Mouse (Mus musculus): ENCODE results near the gene Pik3cd. TPM values are rescaled to one million over a fixed set of nuclear protein-coding genes. Genes with fewer than 3 reads are reported as not detected.

The Pik3cd gene
- polyA plus RNA-seq, 1 experiment from 2014 or later: 14.2 TPM

GRCm38 (mm10) chr4:149650493-149651193 lies 51.7 kb downstream of the Pik3cd start:
- DNase-seq: peak; percentile 79
- no peaks in the 10 kb centered on the region for H3K4me1 ChIP-seq (ENCODE audit: control insufficient read depth, insufficient read depth, low read length)
- no peak for ATAC-seq (ENCODE audit: low FRiP score, low TSS enrichment)
- H3K9ac ChIP-seq (replicated peaks; ENCODE audit: low read length): no peak overlapping the region
- H3K4me3 ChIP-seq (replicated peaks; ENCODE audit: low read depth, low read length): no peak overlapping the region
- H3K9me3 ChIP-seq (ENCODE audit: control insufficient read depth, low read length): no peaks in the 10 kb centered on the region
- H3K27me3 ChIP-seq (ENCODE audit: control insufficient read depth, insufficient read depth, low read length): no peaks in the 10 kb centered on the region
- H3K36me3 ChIP-seq (ENCODE audit: control insufficient read depth, insufficient read depth, low read length): peaks cover 100% of the 10 kb centered on the region
- H3K27ac ChIP-seq (replicated peaks; ENCODE audit: low read depth, low read length): no peak overlapping the region
- H3K4me2 ChIP-seq (ENCODE audit: low read length): no peak overlapping the region
- 72% methylated on average over 24 of the region's 24 CpGs for WGBS

GRCm38 (mm10) chr4:149648031-149648805 lies 54.2 kb downstream of the Pik3cd start:
- Histone ChIP-seq H3K4me3 (replicated peaks; ENCODE audit: low read depth, low read length) (no peak overlapping the region), H3K9me3 (ENCODE audit: control insufficient read depth, low read length) (no peaks in the 10 kb centered on the region), H3K27ac (replicated peaks; ENCODE audit: low read depth, low read length) (no peak overlapping the region), H3K27me3 (ENCODE audit: control insufficient read depth, insufficient read depth, low read length) (no peaks in the 10 kb centered on the region), H3K4me1 (ENCODE audit: control insufficient read depth, insufficient read depth, low read length) (no peaks in the 10 kb centered on the region), H3K4me2 (ENCODE audit: low read length) (no peak overlapping the region), H3K36me3 (ENCODE audit: control insufficient read depth, insufficient read depth, low read length) (peaks cover 99% of the 10 kb centered on the region), H3K9ac (replicated peaks; ENCODE audit: low read length) (no peak overlapping the region)
- ATAC-seq (ENCODE audit: low FRiP score, low TSS enrichment) (no peak), DNase-seq (no peak)
- 91% methylated on average over 20 of the region's 20 CpGs for WGBS

GRCm38 (mm10) chr4:149645761-149646160 lies 56.6 kb downstream of the Pik3cd start:
- H3K27me3 ChIP-seq (ENCODE audit: control insufficient read depth, insufficient read depth, low read length): no peaks in the 10 kb centered on the region
- DNase-seq (no peak), ATAC-seq (ENCODE audit: low FRiP score, low TSS enrichment) (no peak)
- H3K4me2 ChIP-seq (ENCODE audit: low read length): no peak overlapping the region
- H3K36me3 ChIP-seq (ENCODE audit: control insufficient read depth, insufficient read depth, low read length): peaks cover 99% of the 10 kb centered on the region
- H3K4me1 ChIP-seq (ENCODE audit: control insufficient read depth, insufficient read depth, low read length): no peaks in the 10 kb centered on the region
- H3K9me3 ChIP-seq (ENCODE audit: control insufficient read depth, low read length): no peaks in the 10 kb centered on the region
- no peak overlapping the region for H3K27ac ChIP-seq (replicated peaks; ENCODE audit: low read depth, low read length)
- no peak overlapping the region for H3K9ac ChIP-seq (replicated peaks; ENCODE audit: low read length)
- WGBS: 91% methylated on average over 9 of the region's 9 CpGs
- H3K4me3 ChIP-seq (replicated peaks; ENCODE audit: low read depth, low read length): no peak overlapping the region

GRCm38 (mm10) chr4:149641956-149642355 lies 60.4 kb downstream of the Pik3cd start:
- peaks cover 93% of the 10 kb centered on the region for H3K36me3 ChIP-seq (ENCODE audit: control insufficient read depth, insufficient read depth, low read length)
- 83% methylated on average over 5 of the region's 5 CpGs for WGBS

GRCm38 (mm10) chr4:149641400-149641799 lies 61.0 kb downstream of the Pik3cd start:
- no peaks in the 10 kb centered on the region for H3K9me3 ChIP-seq (ENCODE audit: control insufficient read depth, low read length)
- no peak for DNase-seq

More at GRCm38 (mm10) chr4:149641956-149642355, 60.4 kb downstream of the Pik3cd start:
- Histone ChIP-seq H3K9ac (replicated peaks; ENCODE audit: low read length) (no peak overlapping the region), H3K4me2 (ENCODE audit: low read length) (no peak overlapping the region), H3K4me3 (replicated peaks; ENCODE audit: low read depth, low read length) (no peak overlapping the region), H3K27me3 (ENCODE audit: control insufficient read depth, insufficient read depth, low read length) (no peaks in the 10 kb centered on the region), H3K27ac (replicated peaks; ENCODE audit: low read depth, low read length) (no peak overlapping the region), H3K4me1 (ENCODE audit: control insufficient read depth, insufficient read depth, low read length) (no peaks in the 10 kb centered on the region), H3K9me3 (ENCODE audit: control insufficient read depth, low read length) (no peaks in the 10 kb centered on the region)
- ATAC-seq (ENCODE audit: low FRiP score, low TSS enrichment) (no peak), DNase-seq (no peak)

GRCm38 (mm10) chr4:149640831-149641230 lies 61.5 kb downstream of the Pik3cd start:
- Histone ChIP-seq H3K9ac (replicated peaks; ENCODE audit: low read length) (no peak overlapping the region), H3K4me1 (ENCODE audit: control insufficient read depth, insufficient read depth, low read length) (no peaks in the 10 kb centered on the region), H3K36me3 (ENCODE audit: control insufficient read depth, insufficient read depth, low read length) (peaks cover 92% of the 10 kb centered on the region), H3K27me3 (ENCODE audit: control insufficient read depth, insufficient read depth, low read length) (no peaks in the 10 kb centered on the region), H3K9me3 (ENCODE audit: control insufficient read depth, low read length) (no peaks in the 10 kb centered on the region), H3K4me3 (replicated peaks; ENCODE audit: low read depth, low read length) (no peak overlapping the region), H3K27ac (replicated peaks; ENCODE audit: low read depth, low read length) (no peak overlapping the region), H3K4me2 (ENCODE audit: low read length) (no peak overlapping the region)
- ATAC-seq (ENCODE audit: low FRiP score, low TSS enrichment) (no peak), DNase-seq (no peak)
- WGBS: 42% methylated on average over 9 of the region's 9 CpGs

More at GRCm38 (mm10) chr4:149641400-149641799, 61.0 kb downstream of the Pik3cd start:
- H3K4me1 ChIP-seq (ENCODE audit: control insufficient read depth, insufficient read depth, low read length): no peaks in the 10 kb centered on the region
- no peak overlapping the region for H3K27ac ChIP-seq (replicated peaks; ENCODE audit: low read depth, low read length)
- ATAC-seq (ENCODE audit: low FRiP score, low TSS enrichment): no peak
- H3K27me3 ChIP-seq (ENCODE audit: control insufficient read depth, insufficient read depth, low read length): no peaks in the 10 kb centered on the region
- H3K4me3 ChIP-seq (replicated peaks; ENCODE audit: low read depth, low read length): no peak overlapping the region
- no peak overlapping the region for H3K4me2 ChIP-seq (ENCODE audit: low read length)
- WGBS: 68% methylated on average over 8 of the region's 8 CpGs
- H3K9ac ChIP-seq (replicated peaks; ENCODE audit: low read length): no peak overlapping the region
- peaks cover 92% of the 10 kb centered on the region for H3K36me3 ChIP-seq (ENCODE audit: control insufficient read depth, insufficient read depth, low read length)

GRCm38 (mm10) chr4:149637942-149638341 lies 64.4 kb downstream of the Pik3cd start:
- no peaks in the 10 kb centered on the region for H3K27me3 ChIP-seq (ENCODE audit: control insufficient read depth, insufficient read depth, low read length)
- ATAC-seq (ENCODE audit: low FRiP score, low TSS enrichment) (no peak), DNase-seq (no peak)
- no peaks in the 10 kb centered on the region for H3K9me3 ChIP-seq (ENCODE audit: control insufficient read depth, low read length)
- H3K4me3 ChIP-seq (replicated peaks; ENCODE audit: low read depth, low read length): no peak overlapping the region
- H3K36me3 ChIP-seq (ENCODE audit: control insufficient read depth, insufficient read depth, low read length): peaks cover 92% of the 10 kb centered on the region
- H3K4me1 ChIP-seq (ENCODE audit: control insufficient read depth, insufficient read depth, low read length): no peaks in the 10 kb centered on the region
- H3K27ac ChIP-seq (replicated peaks; ENCODE audit: low read depth, low read length): no peak overlapping the region
- no peak overlapping the region for H3K4me2 ChIP-seq (ENCODE audit: low read length)
- no peak overlapping the region for H3K9ac ChIP-seq (replicated peaks; ENCODE audit: low read length)
- WGBS: 89% methylated on average over 7 of the region's 7 CpGs

- H3K4me2 ChIP-seq (ENCODE audit: low read length): no peak overlapping the region
- H3K9ac ChIP-seq (replicated peaks; ENCODE audit: low read length): no peak overlapping the region
- WGBS: 93% methylated on average over 8 of the region's 8 CpGs
- H3K4me1 ChIP-seq (ENCODE audit: control insufficient read depth, insufficient read depth, low read length): no peaks in the 10 kb centered on the region
- peaks cover 91% of the 10 kb centered on the region for H3K36me3 ChIP-seq (ENCODE audit: control insufficient read depth, insufficient read depth, low read length)
- ATAC-seq (ENCODE audit: low FRiP score, low TSS enrichment) (no peak), DNase-seq (no peak)
- H3K4me3 ChIP-seq (replicated peaks; ENCODE audit: low read depth, low read length): no peak overlapping the region
- no peaks in the 10 kb centered on the region for H3K27me3 ChIP-seq (ENCODE audit: control insufficient read depth, insufficient read depth, low read length)
- H3K9me3 ChIP-seq (ENCODE audit: control insufficient read depth, low read length): no peaks in the 10 kb centered on the region
- H3K27ac ChIP-seq (replicated peaks; ENCODE audit: low read depth, low read length): no peak overlapping the region
Measured at GRCm38 (mm10) chr4:149635915-149636415, 66.4 kb downstream of the Pik3cd start.
